Mouse (Mus musculus): Measurements from ENCODE around the gene Cc2d2b.
A peak's percentile ranks its signal among the peaks of the same experiment; 100 is the strongest.

Gene Cc2d2b

GRCm38 (mm10) chr19:40762023-40762759 is 13.6 kb downstream of the Cc2d2b start:
- peak; percentile 44 for DNase-seq

GRCm38 (mm10) chr19:40767189-40767588 is 18.6 kb downstream of the Cc2d2b start:
- no peak for DNase-seq

DNA sequence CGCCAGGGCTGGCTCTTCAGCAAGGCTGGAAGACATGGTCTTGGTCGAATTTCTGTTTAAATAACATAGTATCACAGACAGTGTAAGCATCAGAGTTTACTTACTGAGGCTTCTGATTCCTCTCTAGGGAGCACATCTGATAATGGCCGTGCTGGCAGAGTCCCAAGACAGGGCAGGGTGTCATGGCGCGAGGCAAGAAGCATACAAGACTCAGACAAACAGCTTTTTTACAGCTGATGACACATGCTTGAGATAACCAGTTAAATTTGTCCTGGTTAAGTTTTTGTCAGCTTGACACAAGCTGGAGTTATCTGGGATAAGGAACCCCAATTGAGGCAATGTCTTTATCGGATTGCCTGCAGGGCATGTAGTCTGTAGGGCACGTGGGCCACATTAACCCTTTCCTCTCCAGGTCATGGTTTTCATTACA is 20.8 kb downstream of the Cc2d2b start:
- no peak for DNase-seq

- no peak for DNase-seq
Observed at GRCm38 (mm10) chr19:40788004-40788714, 39.6 kb downstream of the Cc2d2b start.

DNA sequence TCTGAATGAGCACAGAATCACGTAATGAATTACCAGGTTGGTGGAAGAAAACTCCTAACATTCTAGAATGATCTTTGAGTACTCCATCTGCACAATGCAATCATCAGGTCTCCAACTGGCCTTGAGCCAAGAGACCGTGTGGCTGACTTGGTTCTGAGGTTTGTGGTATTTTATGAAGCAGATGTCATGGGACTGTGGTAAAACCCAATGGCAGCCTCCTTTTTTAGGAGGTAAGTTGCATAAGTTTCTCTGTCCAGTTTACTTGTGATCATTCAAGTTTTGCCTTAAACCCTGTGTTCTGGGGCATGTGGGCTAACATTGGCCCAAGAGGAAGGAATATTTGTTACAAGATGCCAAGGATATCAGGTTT is 40.1 kb downstream of the Cc2d2b start:
- no peak for DNase-seq

GRCm38 (mm10) chr19:40805176-40805737 is 56.7 kb downstream of the Cc2d2b start:
- DNase-seq, result no peak

DNA sequence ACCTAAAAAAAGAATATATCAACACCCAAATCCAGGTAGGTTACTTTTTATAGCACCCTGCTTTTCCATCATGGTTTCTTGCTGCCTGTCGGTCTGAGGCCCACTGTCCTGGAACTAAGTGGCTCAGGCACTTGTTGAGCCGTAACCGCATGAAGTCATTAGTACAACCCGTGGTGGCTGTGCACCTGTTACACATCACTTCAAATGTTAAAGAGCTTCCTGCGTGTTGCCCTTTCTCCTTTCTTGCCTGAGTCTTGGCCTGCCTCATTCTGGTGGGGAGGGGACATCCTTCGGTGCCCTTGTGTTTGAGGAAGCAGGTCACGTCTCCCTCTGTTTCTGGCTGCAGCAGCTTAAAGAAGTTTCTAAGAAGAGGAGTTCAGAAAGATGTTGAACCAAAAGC is 61.3 kb downstream of the Cc2d2b start:
- peak; percentile 65 for DNase-seq

GRCm38 (mm10) chr19:40811840-40812239 is 63.3 kb downstream of the Cc2d2b start:
- DNase-seq, result no peak

DNA sequence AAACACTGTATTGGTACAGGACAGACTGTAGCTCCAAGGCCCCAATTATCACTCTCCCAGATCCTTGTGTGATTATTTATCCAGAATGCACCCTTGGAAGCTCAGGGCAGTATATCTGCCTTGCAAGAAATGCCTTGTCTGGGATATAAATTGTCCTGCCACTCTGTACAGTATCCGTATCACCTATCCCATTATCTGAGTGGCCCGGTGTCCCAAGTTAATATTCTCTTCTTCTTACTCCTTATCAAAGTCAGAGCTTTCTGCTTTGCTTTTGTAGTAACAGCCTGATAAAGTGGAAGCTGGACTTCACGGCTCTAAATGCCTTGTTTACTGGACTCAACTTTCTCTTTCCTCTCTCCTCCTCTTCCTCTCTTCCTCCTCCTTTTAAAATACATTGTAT is 64.2 kb downstream of the Cc2d2b start:
- no peak for DNase-seq

GRCm38 (mm10) chr19:40813385-40813784 is 64.8 kb downstream of the Cc2d2b start:
- no peak for DNase-seq

GRCm38 (mm10) chr19:40815645-40816183 is 67.2 kb downstream of the Cc2d2b start:
- DNase-seq, result no peak

- no peak for DNase-seq
Observed at GRCm38 (mm10) chr19:40817901-40818532, 69.5 kb downstream of the Cc2d2b start.

DNA sequence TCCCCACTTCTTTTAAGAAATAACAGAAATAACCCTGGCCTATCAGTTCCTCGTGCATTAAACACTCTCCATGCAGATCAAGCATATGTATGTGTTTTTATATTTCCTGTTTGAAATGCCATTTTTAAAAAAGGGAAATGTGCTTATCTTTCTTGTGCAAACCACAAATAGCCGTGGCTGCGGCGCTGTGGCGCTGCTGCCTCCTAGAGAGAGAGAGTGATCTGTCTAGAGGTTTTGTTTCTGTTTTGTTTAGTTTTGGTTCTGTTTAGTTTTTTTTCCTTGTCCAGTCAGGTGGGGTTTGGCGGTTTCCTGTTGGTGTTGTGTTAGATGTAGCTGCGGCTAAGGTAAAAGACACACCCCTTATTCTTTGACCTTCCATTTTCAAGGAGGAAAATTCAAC is 70.2 kb downstream of the Cc2d2b start:
- peak; percentile 33 for DNase-seq

DNA sequence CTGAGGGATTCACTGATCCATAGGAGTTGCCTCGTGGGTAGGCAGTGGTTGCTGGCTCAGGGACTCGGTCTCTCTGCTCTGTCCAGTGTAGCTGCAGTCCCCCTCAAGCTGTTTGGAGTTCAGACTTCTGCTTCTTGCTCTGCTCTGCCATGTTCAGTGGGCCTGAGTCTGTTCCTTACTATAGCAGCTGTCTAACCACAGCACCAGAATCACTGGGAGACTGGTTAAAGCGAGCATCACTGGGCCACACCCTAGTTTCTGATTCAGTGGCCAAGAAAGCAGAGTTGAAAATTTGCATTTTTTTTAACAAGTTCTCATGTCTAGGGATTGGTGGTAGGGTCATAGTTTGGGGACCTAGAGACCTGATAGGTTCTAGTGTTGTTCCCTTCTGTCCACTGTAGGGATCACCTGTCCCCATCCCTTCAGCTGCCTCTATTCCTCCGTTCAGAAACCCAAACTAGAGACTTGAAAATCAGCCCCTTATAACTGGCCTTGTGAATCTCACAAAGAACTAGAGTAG is 72.8 kb downstream of the Cc2d2b start:
- DNase-seq, result no peak

- no peak for DNase-seq
Observed at GRCm38 (mm10) chr19:40825636-40826035, 77.1 kb downstream of the Cc2d2b start.

DNA sequence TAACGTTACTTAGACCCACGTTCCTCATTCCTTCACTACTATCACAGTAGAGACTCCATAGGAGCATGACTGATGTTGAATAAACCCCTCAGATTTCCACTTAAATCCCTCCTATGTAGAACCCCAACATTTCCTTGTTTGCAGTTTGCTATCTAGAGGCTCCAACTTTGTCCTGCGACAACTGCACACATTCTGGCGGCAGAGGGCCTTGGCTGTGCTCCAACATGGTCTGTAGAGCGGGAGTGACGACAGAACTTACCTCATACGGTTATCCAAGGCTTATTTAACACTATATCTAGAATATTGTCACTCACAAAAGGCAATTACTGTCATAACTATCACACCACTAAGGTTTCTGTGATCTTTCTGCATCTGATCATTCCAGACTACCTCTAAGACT is 78.2 kb downstream of the Cc2d2b start:
- no peak for DNase-seq

DNA sequence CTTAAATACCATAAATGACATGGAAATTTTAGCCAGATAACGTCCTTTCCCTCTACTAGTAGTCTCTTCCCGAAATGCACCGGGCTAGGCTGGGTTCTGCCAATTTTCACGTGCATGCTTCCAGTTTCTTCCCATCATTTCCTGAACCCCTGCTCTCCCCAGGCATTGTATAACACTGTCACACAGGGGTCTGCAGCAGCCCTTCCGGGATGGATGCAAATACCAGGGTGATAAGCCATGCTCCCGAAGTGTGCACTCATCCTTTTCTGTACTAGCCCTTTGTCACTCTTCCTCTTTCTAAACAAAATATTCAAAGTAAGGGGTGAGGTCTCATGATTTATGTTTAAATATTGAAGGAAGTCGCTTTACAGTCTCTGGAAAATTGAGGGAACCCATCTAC is 81.6 kb downstream of the Cc2d2b start:
- no peak for DNase-seq

GRCm38 (mm10) chr19:40830703-40831415 is 82.3 kb downstream of the Cc2d2b start, which contains the start of gene Ccnj:
TSS of gene Ccnj (plus strand) at chr19:40831279.
- peak; percentile 94 for DNase-seq

DNA sequence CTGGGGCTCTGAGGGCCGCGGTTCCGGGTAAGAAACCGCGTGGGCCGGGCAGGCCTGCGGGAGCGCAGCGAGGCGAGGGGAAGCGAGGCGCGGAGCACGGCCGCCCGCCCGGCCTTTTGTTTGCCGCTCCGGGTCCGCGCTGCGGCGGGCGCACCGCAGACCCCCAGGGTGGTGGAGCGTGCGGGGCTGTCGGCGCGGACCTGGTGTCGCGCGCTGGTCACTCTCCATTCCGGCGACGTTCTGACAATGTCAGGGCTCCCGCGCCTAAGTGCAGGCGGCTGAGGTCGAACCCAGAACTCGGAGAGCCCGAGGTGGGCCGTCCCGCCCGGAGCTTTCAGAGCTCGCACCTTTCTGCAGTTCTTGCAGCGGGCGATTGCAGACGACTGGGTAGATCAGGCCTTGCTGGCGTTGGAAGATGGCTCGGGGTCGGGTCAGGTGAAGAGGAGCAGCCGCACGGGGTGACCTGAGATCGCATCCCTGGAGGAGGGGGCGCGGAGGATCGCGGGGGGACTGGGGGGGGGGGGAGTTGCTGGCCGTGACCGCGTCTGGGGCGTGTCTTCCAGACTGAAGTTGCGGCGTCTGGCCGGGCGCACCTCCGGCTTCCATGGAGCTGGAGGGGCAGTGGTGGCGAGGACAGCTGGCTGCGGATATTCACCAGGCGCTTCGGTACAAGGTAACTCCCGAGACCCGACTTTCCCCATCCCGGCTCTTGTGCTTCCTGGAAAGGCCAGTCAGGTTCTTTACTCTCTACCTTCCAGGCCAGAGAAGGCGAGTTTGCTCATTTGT is 83.1 kb downstream of the Cc2d2b start:
- peak; percentile 58 for DNase-seq

- no peak for DNase-seq
Observed at GRCm38 (mm10) chr19:40832361-40832760, 83.8 kb downstream of the Cc2d2b start.

DNA sequence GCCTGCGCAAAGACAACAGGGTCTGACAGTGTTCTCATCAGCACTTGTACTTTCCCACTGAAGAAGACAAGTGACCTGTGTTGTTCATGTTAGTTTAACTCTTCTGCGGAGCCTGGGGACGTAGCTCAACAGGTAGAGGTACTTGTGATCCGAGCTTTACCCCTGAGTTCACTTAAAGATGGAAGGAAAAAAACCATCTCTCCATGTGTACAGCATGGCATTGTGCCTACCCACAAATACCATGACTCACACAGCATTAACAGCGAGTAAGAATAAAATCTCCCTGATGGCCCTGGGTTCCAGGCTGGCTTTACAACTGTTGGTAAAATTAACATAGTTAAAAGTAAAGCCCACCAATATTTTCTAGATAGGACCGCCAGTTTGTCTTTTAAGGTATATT is 85.9 kb downstream of the Cc2d2b start:
- no peak for DNase-seq

DNA sequence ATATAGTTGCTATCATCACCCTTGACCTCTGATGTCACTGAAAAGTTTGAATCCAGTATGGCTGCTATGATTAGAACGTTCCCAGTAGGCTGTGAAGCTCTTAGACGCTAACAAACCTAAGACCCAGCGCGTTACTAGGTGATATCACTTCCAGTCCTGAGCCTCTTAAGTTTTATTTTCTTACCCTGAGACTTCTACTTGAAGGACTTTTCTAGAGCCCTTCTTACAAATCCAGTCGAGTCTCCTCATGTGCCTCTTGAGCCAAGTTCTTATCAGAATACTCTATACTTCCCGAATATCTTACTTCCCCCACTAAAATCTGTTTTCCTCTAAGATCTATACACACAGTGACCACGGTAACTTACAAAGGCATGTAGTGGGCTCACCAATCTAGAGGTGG is 89.7 kb downstream of the Cc2d2b start:
- DNase-seq, result no peak
